Mouse (Mus musculus) midbrain, embryonic 10.5 days (tissue): Measurements from ENCODE around the gene Prkca. TPM values are rescaled to one million over a fixed set of nuclear protein-coding genes. Genes with fewer than 3 reads are reported as not detected.

Experiments used
- DNase-seq: peaks from one replicate; pipeline ENCODE4 v3.0.0-alpha.2; 2017; ENCODE audit warnings: low spot score
- H3K27ac ChIP-seq: fragments of 300-500 bp; sonication (generic); replicated peaks from 2 replicates; pipeline ENCODE4 v1.5.1; 2016; ENCODE audit warnings: mild to moderate bottlenecking
- H3K27me3 ChIP-seq: fragments of 300-500 bp; sonication (generic); 2 replicates; pipeline ENCODE4 v1.6.1; 2016; ENCODE audit warnings: low read depth, mild to moderate bottlenecking; ENCODE audit not compliant: poor library complexity, severe bottlenecking
- H3K36me3 ChIP-seq: fragments of 300-500 bp; sonication (generic); 2 replicates; pipeline ENCODE4 v1.6.1; 2016; ENCODE audit warnings: mild to moderate bottlenecking, moderate library complexity
- H3K4me1 ChIP-seq: fragments of 300-500 bp; sonication (generic); 2 replicates; pipeline ENCODE4 v1.6.1; 2016
- H3K4me3 ChIP-seq: fragments of 300-500 bp; sonication (generic); 2 replicates; pipeline ENCODE4 v1.5.1; 2016; ENCODE audit warnings: mild to moderate bottlenecking, moderate library complexity
- H3K9me3 ChIP-seq: fragments of 300-500 bp; sonication (generic); replicated peaks from 2 replicates; pipeline ENCODE4 v1.6.1; 2016; ENCODE audit warnings: mild to moderate bottlenecking
- WGBS: fragments of 180-500 bp; shearing (Covaris S2); methylation state at CpG from one replicate; pipeline ENCODE4 v1.1.7; 2016; 5-methylcytosine and 5-hydroxymethylcytosine counted together
- polyA plus RNA-seq: library from polyadenylated mRNA; unstranded; fragments of >200 nt; fragmentation: Nextera tagmentation; extraction: Ambion mirVana; gene quantifications from 2 replicates; pipeline ENCODE4 v1.2.1, GENCODE M21; 2016

The Prkca gene
- polyA plus RNA-seq, 1 experiment from 2014 or later = 2.5 TPM

GRCm38 (mm10) chr11:108054647-108055046 lies 289.1 kb downstream of the Prkca start:
- Histone ChIP-seq H3K4me3 (no peak overlapping the region), H3K4me1 (no peaks in the 10 kb centered on the region), H3K36me3 (no peaks in the 10 kb centered on the region), H3K27me3 (no peaks in the 10 kb centered on the region), H3K27ac (no peak overlapping the region), H3K9me3 (no peaks in the 10 kb centered on the region)
- 87% methylated on average over 3 of the region's 3 CpGs for WGBS
- DNase-seq = no peak

- no peak for DNase-seq
- Histone ChIP-seq H3K9me3 (no peaks in the 10 kb centered on the region), H3K27ac (no peak overlapping the region), H3K4me1 (no peaks in the 10 kb centered on the region), H3K36me3 (no peaks in the 10 kb centered on the region), H3K4me3 (no peak overlapping the region), H3K27me3 (no peaks in the 10 kb centered on the region)
- 82% methylated on average over 10 of the region's 10 CpGs for WGBS
These were observed 290.0 kb downstream of the Prkca start for GRCm38 (mm10) chr11:108053746-108054145.

- no peak for DNase-seq
- H3K4me3 ChIP-seq = no peak overlapping the region
- 83% methylated on average over 7 of the region's 7 CpGs for WGBS
These were observed 302.1 kb downstream of the Prkca start for GRCm38 (mm10) chr11:108041669-108042068.

GRCm38 (mm10) chr11:108040823-108041222 lies 302.9 kb downstream of the Prkca start:
- Histone ChIP-seq H3K4me1 (peaks cover 5% of the 10 kb centered on the region), H3K4me3 (no peak overlapping the region), H3K9me3 (no peaks in the 10 kb centered on the region), H3K36me3 (no peaks in the 10 kb centered on the region), H3K27me3 (peaks cover 6% of the 10 kb centered on the region; the same call in 1 of the 2 replicates), H3K27ac (no peak overlapping the region)
- no peak for DNase-seq
- 86% methylated on average over 2 of the region's 2 CpGs for WGBS

More at GRCm38 (mm10) chr11:108041669-108042068, 302.1 kb downstream of the Prkca start:
- Histone ChIP-seq H3K36me3 (no peaks in the 10 kb centered on the region), H3K27me3 (no peaks in the 10 kb centered on the region; the same call in 1 of the 2 replicates), H3K4me1 (peaks cover 5% of the 10 kb centered on the region), H3K27ac (no peak overlapping the region), H3K9me3 (no peaks in the 10 kb centered on the region)

- H3K27ac ChIP-seq = no peak overlapping the region
- H3K9me3 ChIP-seq = no peaks in the 10 kb centered on the region
These were observed 304.0 kb downstream of the Prkca start for GRCm38 (mm10) chr11:108039761-108040160.

GRCm38 (mm10) chr11:108038989-108039388 lies 304.7 kb downstream of the Prkca start:
- Histone ChIP-seq H3K4me3 (no peak overlapping the region), H3K4me1 (peaks cover 12% of the 10 kb centered on the region), H3K9me3 (no peaks in the 10 kb centered on the region), H3K27ac (no peak overlapping the region), H3K27me3 (peaks cover 6% of the 10 kb centered on the region; the same call in 1 of the 2 replicates), H3K36me3 (no peaks in the 10 kb centered on the region)
- WGBS = 92% methylated on average over 12 of the region's 12 CpGs
- no peak for DNase-seq

More at GRCm38 (mm10) chr11:108039761-108040160, 304.0 kb downstream of the Prkca start:
- Histone ChIP-seq H3K27me3 (peaks cover 6% of the 10 kb centered on the region; the same call in 1 of the 2 replicates), H3K36me3 (no peaks in the 10 kb centered on the region), H3K4me1 (peaks cover 5% of the 10 kb centered on the region), H3K4me3 (no peak overlapping the region)
- DNase-seq = no peak
- 94% methylated on average over 17 of the region's 17 CpGs for WGBS

- Histone ChIP-seq H3K27ac (no peak overlapping the region), H3K27me3 (peaks cover 6% of the 10 kb centered on the region; the same call in 1 of the 2 replicates), H3K36me3 (no peaks in the 10 kb centered on the region), H3K4me1 (peaks cover 12% of the 10 kb centered on the region), H3K4me3 (no peak overlapping the region), H3K9me3 (no peaks in the 10 kb centered on the region)
- DNase-seq = no peak
- WGBS = 93% methylated on average over 10 of the region's 10 CpGs
These were observed 307.4 kb downstream of the Prkca start for GRCm38 (mm10) chr11:108036339-108036738.

- no peak overlapping the region for H3K4me3 ChIP-seq
- H3K27ac ChIP-seq = no peak overlapping the region
- H3K27me3 ChIP-seq = peaks cover 6% of the 10 kb centered on the region; the same call in 1 of the 2 replicates
- H3K36me3 ChIP-seq = no peaks in the 10 kb centered on the region
- no peak for DNase-seq
- peaks cover 12% of the 10 kb centered on the region for H3K4me1 ChIP-seq
- WGBS = 87% methylated on average over 5 of the region's 5 CpGs
- H3K9me3 ChIP-seq = no peaks in the 10 kb centered on the region
These were observed 308.0 kb downstream of the Prkca start for GRCm38 (mm10) chr11:108035761-108036160.

GRCm38 (mm10) chr11:108034376-108034775 lies 309.4 kb downstream of the Prkca start:
- peaks cover 6% of the 10 kb centered on the region; the same call in 1 of the 2 replicates for H3K27me3 ChIP-seq
- no peak overlapping the region for H3K27ac ChIP-seq
- no peaks in the 10 kb centered on the region for H3K9me3 ChIP-seq
- no peaks in the 10 kb centered on the region for H3K36me3 ChIP-seq
- H3K4me1 ChIP-seq = peaks cover 12% of the 10 kb centered on the region
- H3K4me3 ChIP-seq = no peak overlapping the region
- WGBS = 13% methylated on average over 7 of the region's 7 CpGs
- no peak for DNase-seq

GRCm38 (mm10) chr11:108032568-108032967 lies 311.2 kb downstream of the Prkca start:
- Histone ChIP-seq H3K27me3 (peaks cover 6% of the 10 kb centered on the region; the same call in 1 of the 2 replicates), H3K4me3 (no peak overlapping the region), H3K4me1 (peaks cover 7% of the 10 kb centered on the region), H3K27ac (no peak overlapping the region), H3K9me3 (no peaks in the 10 kb centered on the region), H3K36me3 (no peaks in the 10 kb centered on the region)
- no peak for DNase-seq
- 84% methylated on average over 10 of the region's 10 CpGs for WGBS

GRCm38 (mm10) chr11:108030956-108031604 lies 312.6 kb downstream of the Prkca start:
- no peak overlapping the region for H3K4me3 ChIP-seq
- H3K9me3 ChIP-seq = no peaks in the 10 kb centered on the region
- 55% methylated on average over 10 of the region's 10 CpGs for WGBS
- peaks cover 11% of the 10 kb centered on the region for H3K4me1 ChIP-seq
- no peaks in the 10 kb centered on the region for H3K36me3 ChIP-seq
- peak; percentile 30 for DNase-seq
- H3K27ac ChIP-seq = no peak overlapping the region
- H3K27me3 ChIP-seq = peaks cover 1% of the 10 kb centered on the region; the same call in 1 of the 2 replicates

GRCm38 (mm10) chr11:108029321-108029720 lies 314.4 kb downstream of the Prkca start:
- H3K9me3 ChIP-seq = no peaks in the 10 kb centered on the region
- H3K4me3 ChIP-seq = no peak overlapping the region
- H3K4me1 ChIP-seq = peaks cover 10% of the 10 kb centered on the region
- no peaks in the 10 kb centered on the region for H3K36me3 ChIP-seq
- H3K27me3 ChIP-seq = no peaks in the 10 kb centered on the region; the same call in 1 of the 2 replicates
- DNase-seq = no peak
- WGBS = 93% methylated on average over 11 of the region's 11 CpGs
- no peak overlapping the region for H3K27ac ChIP-seq

GRCm38 (mm10) chr11:108028398-108028797 lies 315.3 kb downstream of the Prkca start:
- Histone ChIP-seq H3K27ac (no peak overlapping the region), H3K27me3 (no peaks in the 10 kb centered on the region; the same call in 1 of the 2 replicates), H3K36me3 (no peaks in the 10 kb centered on the region), H3K4me3 (no peak overlapping the region), H3K4me1 (peaks cover 6% of the 10 kb centered on the region; the same call in 1 of the 2 replicates), H3K9me3 (no peaks in the 10 kb centered on the region)
- WGBS = 76% methylated on average over 12 of the region's 12 CpGs
- DNase-seq = no peak
